Comparison of ENCODE assay signal across 1 mouse cellular context in genomic region chr5:99978699-99979442, GRCm38 (mm10).
TF ChIP-seq lines count a peak whose summit lies in the region.

Gene Hnrnpd (minus strand): TSS chr5:99978938.
Gene 4930524J08Rik (plus strand): TSS chr5:99979061.

TF ChIP-seq in MEL, 35 proteins besides CTCF, POLR2A, EP300 and RAD21 (continued from another document):
- TF ChIP-seq TBP (IDR thresholded peaks at IDR 0.05; ENCODE audit: low read depth, low read length) = no peak
- no peak for TF ChIP-seq CHD2 (IDR thresholded peaks at IDR 0.05; ENCODE audit: low read length)
- TF ChIP-seq UBTF (IDR thresholded peaks at IDR 0.05; ENCODE audit: borderline replicate concordance, insufficient read depth, low read depth, low read length) = 0 out of 2 replicates have a peak, but pooled peaks have one; percentile 68
- TF ChIP-seq CHD1 (IDR thresholded peaks at IDR 0.05; ENCODE audit: low read depth, low read length) = no peak
- peak; percentile 79 for TF ChIP-seq MXI1 (IDR thresholded peaks at IDR 0.05; ENCODE audit: low read depth, low read length)
- no peak for TF ChIP-seq POLR2AphosphoS5 (IDR thresholded peaks at IDR 0.05; ENCODE audit: borderline replicate concordance, low read depth, low read length)
- TF ChIP-seq BHLHE40 (IDR thresholded peaks at IDR 0.05; ENCODE audit: borderline replicate concordance, low read depth, low read length) = peak; percentile 53; the same call in 1 of the 2 replicates
- TF ChIP-seq NRF1 (IDR thresholded peaks at IDR 0.05; ENCODE audit: insufficient read depth, low read depth, low read length, poor library complexity, severe bottlenecking) = peak; percentile 66
- TF ChIP-seq E2F4 (IDR thresholded peaks at IDR 0.05; ENCODE audit: borderline replicate concordance, low read depth, low read length) = peak; percentile 54; the same call in 1 of the 2 replicates
- peak; percentile 92 for TF ChIP-seq USF1 (IDR thresholded peaks at IDR 0.05; ENCODE audit: low read depth, low read length)
TF ChIP-seq in MEL: peak in this region for 18.
